Mouse (Mus musculus) forebrain, embryonic 13.5 days (tissue): ENCODE measurements at regions not wholly inside any gene's neighbourhood (a gene's known extent, or its start where the extent isn't known, plus 50 kb on each side); places are given as distances from the start of the nearest gene placed in this dataset.
"Not testable (repeated sequence)": the region's sequence is repeated elsewhere in the genome, so short reads cannot be mapped to it uniquely, and the experiment has no call there.

ENCODE experiments used
- ATAC-seq: fragments of 200-750 bp; cut with Nextera tagmentation; 2 replicates; pipeline ENCODE4 v1.8.0; 2017
- H3K27ac ChIP-seq: fragments of 300-500 bp; sonication (generic); 2 replicates; pipeline ENCODE4 v1.5.1; 2015; ENCODE audit warnings: inconsistent platforms, mild to moderate bottlenecking, moderate library complexity
- H3K27me3 ChIP-seq: fragments of 300-500 bp; sonication (generic); 2 replicates; pipeline ENCODE4 v1.6.1; 2015; ENCODE audit warnings: mild to moderate bottlenecking, inconsistent platforms
- H3K36me3 ChIP-seq: fragments of 300-500 bp; sonication (generic); 2 replicates; pipeline ENCODE4 v1.6.1; 2015; ENCODE audit warnings: mild to moderate bottlenecking, inconsistent platforms; ENCODE audit not compliant: poor library complexity, severe bottlenecking
- H3K4me1 ChIP-seq: fragments of 300-500 bp; sonication (generic); 2 replicates; pipeline ENCODE4 v1.6.1; 2015; ENCODE audit warnings: inconsistent platforms
- H3K4me2 ChIP-seq: fragments of 300-500 bp; sonication (generic); 2 replicates; pipeline ENCODE4 v1.6.1; 2015; ENCODE audit warnings: inconsistent platforms, mild to moderate bottlenecking, moderate library complexity
- H3K4me3 ChIP-seq: fragments of 300-500 bp; sonication (generic); 2 replicates; pipeline ENCODE4 v1.5.1; 2015; ENCODE audit warnings: mild to moderate bottlenecking, inconsistent platforms
- H3K9ac ChIP-seq: fragments of 300-500 bp; sonication (generic); 2 replicates; pipeline ENCODE4 v1.6.1; 2015; ENCODE audit warnings: mild to moderate bottlenecking, inconsistent platforms
- H3K9me3 ChIP-seq: fragments of 300-500 bp; sonication (generic); replicated peaks from 2 replicates; pipeline ENCODE4 v1.6.1; 2016; ENCODE audit warnings: inconsistent platforms
- WGBS: fragments of 180-500 bp; shearing (Covaris S2); methylation state at CpG from one replicate; pipeline ENCODE4 v1.1.7; 2015; 5-methylcytosine and 5-hydroxymethylcytosine counted together

GRCm38 (mm10) chr4:153631161-153631560 is 148.6 kb upstream of the Ajap1 start:
- Histone ChIP-seq H3K4me3 (no peak overlapping the region), H3K27ac (no peak overlapping the region), H3K9ac (no peak overlapping the region), H3K4me1 (peaks cover 19% of the 10 kb centered on the region), H3K27me3 (0 out of 2 replicates have a peak, but pooled peaks cover 5% of the 10 kb centered on the region), H3K9me3 (no peaks in the 10 kb centered on the region), H3K36me3 (no peaks in the 10 kb centered on the region), H3K4me2 (no peak overlapping the region)
- WGBS: 59% methylated on average over 7 of the region's 7 CpGs
- no peak for ATAC-seq

DNA sequence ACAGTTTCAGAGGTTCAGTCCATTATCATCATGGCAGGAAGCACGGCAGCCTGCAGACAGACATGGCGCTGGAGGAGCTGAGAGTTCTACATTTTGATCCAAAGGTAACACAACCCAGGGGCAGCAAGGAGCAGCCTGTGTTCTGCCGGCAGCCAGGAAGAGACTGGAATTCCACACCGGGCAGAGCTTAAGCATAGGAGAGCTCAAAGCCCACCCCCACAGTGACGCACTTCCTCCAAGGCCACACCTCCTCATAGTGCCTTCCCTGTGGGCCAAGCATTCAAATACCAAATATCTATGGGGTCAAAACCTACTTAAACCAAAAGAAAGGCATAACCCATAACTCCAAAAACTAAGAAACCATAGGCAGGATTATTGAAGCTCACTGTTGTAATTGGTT is 149.4 kb upstream of the Ajap1 start:
- ATAC-seq: no peak
- 96% methylated on average over 5 of the region's 5 CpGs for WGBS
- Histone ChIP-seq H3K4me3 (no peak overlapping the region), H3K36me3 (no peaks in the 10 kb centered on the region), H3K4me1 (peaks cover 19% of the 10 kb centered on the region), H3K27me3 (0 out of 2 replicates have a peak, but pooled peaks cover 5% of the 10 kb centered on the region), H3K27ac (no peak overlapping the region), H3K9ac (no peak overlapping the region), H3K9me3 (no peaks in the 10 kb centered on the region), H3K4me2 (no peak overlapping the region)

- ATAC-seq: no peak
- Histone ChIP-seq H3K27ac (no peak overlapping the region), H3K4me2 (peak overlapping the region; percentile 8), H3K9me3 (no peaks in the 10 kb centered on the region), H3K27me3 (0 out of 2 replicates have a peak, but pooled peaks cover 5% of the 10 kb centered on the region), H3K4me1 (peaks cover 19% of the 10 kb centered on the region), H3K4me3 (no peak overlapping the region), H3K9ac (no peak overlapping the region), H3K36me3 (no peaks in the 10 kb centered on the region)
- 74% methylated on average over 19 of the region's 19 CpGs for WGBS
Observed at GRCm38 (mm10) chr4:153632551-153632950, 149.9 kb upstream of the Ajap1 start.

GRCm38 (mm10) chr4:153633260-153633659 is 150.6 kb upstream of the Ajap1 start:
- Histone ChIP-seq H3K27me3 (0 out of 2 replicates have a peak, but pooled peaks cover 5% of the 10 kb centered on the region), H3K9ac (no peak overlapping the region), H3K27ac (no peak overlapping the region), H3K4me3 (no peak overlapping the region), H3K9me3 (no peaks in the 10 kb centered on the region), H3K4me2 (peak overlapping the region; percentile 8; the same call in 1 of the 2 replicates), H3K4me1 (peaks cover 24% of the 10 kb centered on the region), H3K36me3 (no peaks in the 10 kb centered on the region)
- WGBS: 1% methylated on average over 5 of the region's 5 CpGs
- ATAC-seq: peak; percentile 62; the same call in 1 of the 2 replicates

DNA sequence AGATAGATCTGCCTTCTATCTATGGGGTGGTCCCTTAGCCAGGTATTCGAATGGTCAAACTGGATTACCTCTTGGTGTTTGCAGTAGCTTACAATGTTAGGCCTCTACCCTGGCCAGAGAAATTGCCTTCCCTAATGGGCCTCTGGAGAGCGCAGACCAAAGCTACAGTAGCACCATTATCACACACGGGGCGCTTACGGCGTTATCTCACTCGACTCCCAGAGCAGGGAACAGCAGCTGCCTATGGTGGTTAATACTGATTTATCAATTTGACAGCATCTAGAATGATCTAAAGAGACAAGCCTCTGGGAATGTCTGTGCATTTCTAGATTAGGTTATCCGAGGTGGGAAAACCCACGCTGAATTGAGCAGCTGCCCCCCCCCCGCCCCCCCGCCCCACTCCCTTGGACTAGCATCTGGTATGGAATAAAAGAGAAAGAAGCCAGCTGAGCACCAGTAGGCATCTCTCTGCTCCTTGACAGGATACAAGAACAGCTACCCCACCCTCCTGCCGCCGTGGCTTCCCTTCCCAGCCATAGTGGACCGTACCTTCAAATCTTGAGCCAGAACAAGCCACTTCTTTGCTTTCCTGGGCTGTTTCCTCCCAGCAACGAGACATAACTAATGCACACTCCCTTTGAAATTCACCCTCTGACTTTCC is 151.7 kb upstream of the Ajap1 start:
- no peak for ATAC-seq
- Histone ChIP-seq H3K36me3 (no peaks in the 10 kb centered on the region), H3K4me2 (no peak overlapping the region), H3K4me3 (no peak overlapping the region), H3K27ac (no peak overlapping the region), H3K27me3 (0 out of 2 replicates have a peak, but pooled peaks cover 5% of the 10 kb centered on the region), H3K4me1 (peaks cover 28% of the 10 kb centered on the region), H3K9me3 (no peaks in the 10 kb centered on the region), H3K9ac (no peak overlapping the region)
- WGBS: 38% methylated on average over 15 of the region's 15 CpGs

GRCm38 (mm10) chr4:153637989-153638388 is 155.4 kb upstream of the Ajap1 start:
- Histone ChIP-seq H3K4me2 (no peak overlapping the region), H3K27ac (no peak overlapping the region), H3K9me3 (no peaks in the 10 kb centered on the region), H3K27me3 (0 out of 2 replicates have a peak, but pooled peaks cover 10% of the 10 kb centered on the region), H3K36me3 (no peaks in the 10 kb centered on the region), H3K9ac (no peak overlapping the region), H3K4me3 (no peak overlapping the region), H3K4me1 (peaks cover 28% of the 10 kb centered on the region)
- WGBS: 0% methylated on average over 1 of the region's 1 CpGs
- no peak for ATAC-seq

DNA sequence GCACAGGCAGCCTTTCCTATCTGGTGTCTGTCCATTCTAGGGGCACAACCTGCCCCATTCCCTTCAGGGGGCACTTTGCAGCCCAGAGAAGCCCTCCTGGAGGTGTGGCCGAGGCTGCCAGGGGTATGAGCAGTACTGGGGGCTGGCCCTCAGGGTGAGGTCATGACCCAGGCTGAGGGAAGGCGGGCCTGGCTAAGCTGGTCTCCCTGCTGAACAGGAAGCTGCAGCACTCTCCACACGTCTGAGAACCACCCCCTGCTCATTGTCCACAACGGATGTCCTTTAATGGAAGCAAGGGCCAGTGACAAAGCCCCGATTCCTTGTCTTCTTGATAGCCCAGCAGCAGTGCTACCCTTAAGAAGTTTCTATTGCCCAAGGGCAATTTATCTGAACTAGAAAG is 169.2 kb upstream of the Ajap1 start:
- no peak overlapping the region for H3K4me3 ChIP-seq
- no peaks in the 10 kb centered on the region for H3K9me3 ChIP-seq
- WGBS: 16% methylated on average over 5 of the region's 5 CpGs
- H3K27me3 ChIP-seq: no peaks in the 10 kb centered on the region
- no peak overlapping the region for H3K9ac ChIP-seq
- no peak overlapping the region for H3K4me2 ChIP-seq
- H3K36me3 ChIP-seq: no peaks in the 10 kb centered on the region
- no peak for ATAC-seq
- H3K27ac ChIP-seq: no peak overlapping the region
- no peaks in the 10 kb centered on the region for H3K4me1 ChIP-seq

DNA sequence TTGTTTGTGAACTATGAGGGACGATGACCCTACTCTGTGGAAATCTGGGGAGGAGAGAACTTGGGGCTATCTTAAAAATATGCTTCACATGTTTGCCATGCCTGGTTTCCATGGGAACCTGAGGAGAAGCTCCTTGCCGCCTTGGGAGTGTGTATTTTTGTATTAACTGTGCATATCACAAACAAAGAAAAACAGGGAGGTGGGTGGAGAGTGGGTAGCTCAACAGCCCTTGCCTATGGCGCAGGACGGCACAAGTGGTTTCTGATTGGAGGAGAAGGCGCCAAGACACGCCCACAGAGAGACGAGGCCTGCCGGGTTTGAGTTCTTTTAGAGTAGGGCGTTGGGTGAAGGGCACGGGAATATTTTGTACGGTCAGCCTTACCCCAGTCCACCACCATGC is 170.2 kb upstream of the Ajap1 start:
- no peaks in the 10 kb centered on the region for H3K36me3 ChIP-seq
- no peak overlapping the region for H3K27ac ChIP-seq
- no peak overlapping the region for H3K4me2 ChIP-seq
- ATAC-seq: no peak
- H3K4me3 ChIP-seq: no peak overlapping the region
- 82% methylated on average over 11 of the region's 11 CpGs for WGBS
- no peak overlapping the region for H3K9ac ChIP-seq
- H3K4me1 ChIP-seq: no peaks in the 10 kb centered on the region
- no peaks in the 10 kb centered on the region for H3K27me3 ChIP-seq
- H3K9me3 ChIP-seq: no peaks in the 10 kb centered on the region

DNA sequence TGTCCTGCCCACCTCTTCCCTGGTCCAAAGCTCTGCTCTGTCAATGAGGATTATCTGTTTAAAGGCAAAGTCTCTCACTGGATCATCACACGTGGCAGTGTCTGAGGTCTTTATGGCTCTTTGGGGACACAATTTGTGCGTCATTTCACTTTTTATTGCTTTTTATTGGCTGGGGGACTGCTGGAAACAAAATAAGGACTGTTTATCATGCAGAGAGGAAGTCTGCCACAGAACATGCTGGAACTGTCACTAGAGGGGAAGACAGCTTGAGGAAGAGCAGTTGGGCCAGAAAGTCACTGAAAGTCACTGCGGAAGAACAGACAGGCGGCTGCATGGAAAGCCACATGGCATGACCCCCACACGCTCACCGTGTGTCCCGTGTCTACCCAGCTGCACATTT is 180.1 kb upstream of the Ajap1 start:
- no peak overlapping the region for H3K27ac ChIP-seq
- peaks cover 3% of the 10 kb centered on the region; the same call in 1 of the 2 replicates for H3K4me1 ChIP-seq
- no peaks in the 10 kb centered on the region for H3K27me3 ChIP-seq
- H3K4me3 ChIP-seq: no peak overlapping the region
- no peak overlapping the region for H3K9ac ChIP-seq
- H3K4me2 ChIP-seq: no peak overlapping the region
- H3K9me3 ChIP-seq: no peaks in the 10 kb centered on the region
- ATAC-seq: no peak
- H3K36me3 ChIP-seq: no peaks in the 10 kb centered on the region
- WGBS: 87% methylated on average over 7 of the region's 7 CpGs

GRCm38 (mm10) chr4:153666626-153667236 is 184.1 kb upstream of the Ajap1 start:
- not testable (repeated sequence) for H3K27ac ChIP-seq, H3K4me3 ChIP-seq, H3K9ac ChIP-seq, H3K9me3 ChIP-seq, H3K27me3 ChIP-seq, H3K4me2 ChIP-seq, ATAC-seq, H3K4me1 ChIP-seq, H3K36me3 ChIP-seq
- WGBS: 83% methylated on average over 6 of the region's 6 CpGs

DNA sequence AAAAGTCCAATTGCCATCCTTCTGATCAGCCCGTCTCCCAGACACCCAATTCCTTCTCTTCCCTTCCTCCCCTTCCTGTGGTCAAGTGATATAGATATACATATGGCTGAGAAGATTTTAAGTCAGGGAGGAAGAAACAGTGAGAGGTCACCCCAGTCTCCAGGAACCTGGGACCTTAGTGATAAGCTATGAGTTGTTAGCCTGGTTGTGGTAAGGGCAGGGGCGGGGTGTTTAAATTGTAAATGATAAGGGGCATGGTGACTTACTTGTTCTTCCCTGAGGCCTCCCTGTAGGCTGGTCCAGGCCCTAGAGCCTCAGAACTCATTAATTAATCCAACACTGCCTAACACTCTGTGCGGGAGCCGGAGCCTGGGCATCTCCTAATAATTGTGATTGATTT is 186.5 kb upstream of the Ajap1 start:
- Histone ChIP-seq H3K9me3 (no peaks in the 10 kb centered on the region), H3K9ac (no peak overlapping the region), H3K27me3 (no peaks in the 10 kb centered on the region), H3K36me3 (no peaks in the 10 kb centered on the region), H3K27ac (no peak overlapping the region), H3K4me1 (no peaks in the 10 kb centered on the region), H3K4me2 (no peak overlapping the region), H3K4me3 (no peak overlapping the region)
- WGBS: 86% methylated on average over 4 of the region's 4 CpGs
- no peak for ATAC-seq

DNA sequence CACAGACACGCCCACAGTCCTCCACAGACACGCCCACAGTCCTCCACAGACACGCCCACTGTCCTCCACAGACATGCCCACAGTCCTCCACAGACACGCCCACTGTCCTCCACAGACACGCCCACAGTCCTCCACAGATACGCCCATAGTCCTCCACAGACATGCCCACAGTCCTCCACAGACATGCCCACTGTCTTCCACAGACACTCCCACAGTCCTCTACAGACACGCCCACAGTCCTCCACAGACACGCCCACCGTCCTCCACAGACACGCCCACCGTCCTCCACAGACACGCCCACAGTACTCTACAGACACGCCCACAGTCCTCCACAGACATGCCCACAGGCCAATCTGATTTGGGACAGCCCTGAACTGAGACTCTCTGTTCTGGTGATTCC is 187.6 kb upstream of the Ajap1 start:
- Histone ChIP-seq H3K4me1 (no peaks in the 10 kb centered on the region), H3K27ac (no peak overlapping the region), H3K9ac (no peak overlapping the region), H3K4me3 (no peak overlapping the region), H3K27me3 (no peaks in the 10 kb centered on the region), H3K9me3 (no peaks in the 10 kb centered on the region), H3K36me3 (no peaks in the 10 kb centered on the region), H3K4me2 (no peak overlapping the region)
- ATAC-seq: no peak
- 90% methylated on average over 13 of the region's 13 CpGs for WGBS

GRCm38 (mm10) chr4:153675431-153675830 is 192.8 kb upstream of the Ajap1 start:
- ATAC-seq: no peak
- Histone ChIP-seq H3K9me3 (no peaks in the 10 kb centered on the region), H3K36me3 (no peaks in the 10 kb centered on the region), H3K9ac (no peak overlapping the region), H3K27me3 (peaks cover 5% of the 10 kb centered on the region; the same call in 1 of the 2 replicates), H3K4me3 (no peak overlapping the region), H3K4me1 (no peaks in the 10 kb centered on the region), H3K4me2 (no peak overlapping the region), H3K27ac (no peak overlapping the region)
- WGBS: 82% methylated on average over 2 of the region's 2 CpGs
